ENCODE assay signal across 9 mouse cellular contexts in genomic region chr10:41070693-41071651, GRCm38 (mm10). TPM values are rescaled to one million over a fixed set of nuclear protein-coding genes. Genes with fewer than 3 reads are reported as not detected.
A peak's percentile ranks its signal among the peaks of the same experiment; 100 is the strongest.
DNase-seq lines count a peak whose midpoint lies in the region; ATAC-seq lines count a peak whose summit lies in the region.
"Had no signal": no experiment of that assay in that cellular context is flagged by ENCODE, and none has a peak within 500 bp of the region (broad histone marks: within the 10 kb centered on the region; RNA-seq: fewer than 3 reads in every experiment).

No protein-coding gene starts in this region.

- H3K4me2 ChIP-seq in heart, embryonic 14.5 days (ENCODE audit: low read length), result peak overlapping the region; percentile 48
- H3K4me2 ChIP-seq in forebrain, embryonic 15.5 days (replicated peaks), result peak overlapping the region; percentile 98

- peaks cover 2 to 5% of the 10 kb centered on the region in 2 experiments; a peak in 3 of 4 replicates for H3K4me1 ChIP-seq in heart, embryonic 14.5 days (ENCODE audit: control insufficient read depth in 2 of 2, insufficient read depth in 2 of 2, low read length in 2 of 2)
- peaks cover 32% of the 10 kb centered on the region for H3K4me1 ChIP-seq in forebrain, embryonic 15.5 days

- intact Hi-C loops in heart, postnatal 36 days (cut with DNase I), result no loop called here

- H3K27me3 ChIP-seq in heart, embryonic 14.5 days (ENCODE audit: control insufficient read depth, insufficient read depth, low read length), result peaks cover 46% of the 10 kb centered on the region
- H3K27me3 ChIP-seq in forebrain, embryonic 15.5 days, result peaks cover 29% of the 10 kb centered on the region

- DNase-seq in heart, postnatal 36 days, result no peak
- DNase-seq in cerebellum, adult 11-12 months, result peak; percentile 12
- DNase-seq in layer of hippocampus, postnatal 36 days, result peak; percentile 52 to 55
- DNase-seq in retina, adult 2 months (ENCODE audit: low read depth, low spot score), result peak; percentile 11
- DNase-seq in ovary, adult 18-20 months (ENCODE audit: low spot score), result no peak

- H3K27ac ChIP-seq in heart, embryonic 14.5 days (replicated peaks in 1 of 2; ENCODE audit: control insufficient read depth in 1 of 2, insufficient read depth in 1 of 2, low read depth in 2 of 2, low read length in 2 of 2), result no peak overlapping the region
- no peak overlapping the region for H3K27ac ChIP-seq in forebrain, embryonic 15.5 days (replicated peaks)

- no peaks in the 10 kb centered on the region for H3K9me3 ChIP-seq in heart, embryonic 14.5 days (ENCODE audit: control insufficient read depth, low read length)
- H3K9me3 ChIP-seq in forebrain, embryonic 15.5 days, result no peaks in the 10 kb centered on the region

- WGBS in heart, embryonic 14.5 days, result 4% methylated on average over 68 of the region's 68 CpGs
- WGBS in forebrain, embryonic 15.5 days, result 2% methylated on average over 68 of the region's 68 CpGs

- H3K9ac ChIP-seq in heart, embryonic 14.5 days (ENCODE audit: low read length), result no peak overlapping the region
- H3K9ac ChIP-seq in forebrain, embryonic 15.5 days (replicated peaks), result peak overlapping the region; percentile 53

- H3K4me3 ChIP-seq in heart, embryonic 14.5 days (ENCODE audit: control insufficient read depth in 1 of 2, insufficient read depth in 1 of 2, low read depth in 1 of 2, low read length in 2 of 2), result 0 out of 4 replicates have a peak overlapping the region, but pooled peaks of 1 of the 2 experiments have one; percentile 19
- H3K4me3 ChIP-seq in forebrain, embryonic 15.5 days, result peak overlapping the region; percentile 58

- H3K36me3 ChIP-seq in heart, embryonic 14.5 days (ENCODE audit: control insufficient read depth, insufficient read depth, low read length), result no peaks in the 10 kb centered on the region
- no peaks in the 10 kb centered on the region for H3K36me3 ChIP-seq in forebrain, embryonic 15.5 days

- no peak for ATAC-seq in heart, embryonic 14.5 days (ENCODE audit: insufficient number of reproducible peaks, insufficient read depth, low FRiP score, low read depth)
- ATAC-seq in forebrain, embryonic 15.5 days (replicated peaks), result peak; percentile 47
- ATAC-seq in erythroblast, adult 5-6 weeks (replicated peaks; ENCODE audit: low FRiP score, poor library complexity, severe bottlenecking), result no peak

RNA-seq across cellular contexts. Expression of gene Gpr6, which starts 1.1 kb away (rescaled TPM):
- polyA plus RNA-seq in heart, embryonic 14.5 days (2014; fragmentation: Nextera tagmentation; extraction: Ambion mirVana), result not detected in 2 replicates
- not detected for total RNA-seq in heart, postnatal 36 days (2021)
- polyA plus RNA-seq in forebrain, embryonic 15.5 days (2015; fragmentation: Nextera tagmentation; extraction: Ambion mirVana), result 1.5 and 2.4 TPM in 2 replicates
- total RNA-seq in layer of hippocampus, postnatal 36 days (2021), result under 1 TPM; 0.40 to 0.57 TPM
- total RNA-seq in erythroblast, adult 5-6 weeks (2015; ENCODE audit: low replicate concordance), result not detected in 2 replicates
- total RNA-seq in erythroblast, adult 5-6 weeks (2017; ENCODE audit: low replicate concordance), result not detected in 2 replicates
- polyA plus RNA-seq: C2C12 had no signal

Comparison
In these comparisons a context has a peak if more than half of its experiments do, and no peak if none do; other contexts are left out.
1. DNase-seq: peak in cerebellum, adult 11-12 months (single experiment), layer of hippocampus, postnatal 36 days (2 of 2) and retina, adult 2 months (single experiment); none in heart, postnatal 36 days (0 of 2) and ovary, adult 18-20 months (single experiment).